Mouse (Mus musculus) kidney, postnatal 4 days (tissue): ENCODE results near the gene Pkn3.
"Not testable (repeated sequence)": the region's sequence is repeated elsewhere in the genome, so short reads cannot be mapped to it uniquely, and the experiment has no call there.

Experiments
- DNase-seq, 2 experiments: peaks; one replicate each; pipeline ENCODE4 v3.0.0; 2021; ENCODE audit warnings: mixed read lengths in 2 of 2

Pkn3 gene

GRCm38 (mm10) chr2:30100214-30100613 lies 22.7 kb downstream of the Pkn3 start:
- no peak for DNase-seq

- DNase-seq = peak; percentile 76 to 79
Measured at GRCm38 (mm10) chr2:30106364-30106763, 28.9 kb downstream of the Pkn3 start.

- DNase-seq = no peak
Measured at GRCm38 (mm10) chr2:30107646-30108045, 30.2 kb downstream of the Pkn3 start.

GRCm38 (mm10) chr2:30108260-30108659 lies 30.8 kb downstream of the Pkn3 start:
- DNase-seq = no peak

- DNase-seq = no peak
Measured at GRCm38 (mm10) chr2:30111500-30111899, 34.0 kb downstream of the Pkn3 start.

- no peak for DNase-seq
Measured at GRCm38 (mm10) chr2:30112564-30112963, 35.1 kb downstream of the Pkn3 start.

- DNase-seq = peak in 1 of 2 experiments; percentile 35
Measured at GRCm38 (mm10) chr2:30119641-30120051, 42.2 kb downstream of the Pkn3 start.

- no peak for DNase-seq
Measured at GRCm38 (mm10) chr2:30120269-30120668, 42.8 kb downstream of the Pkn3 start.

- DNase-seq = no peak
Measured at GRCm38 (mm10) chr2:30122766-30123165, 45.3 kb downstream of the Pkn3 start.

- DNase-seq = no peak
Measured at GRCm38 (mm10) chr2:30123729-30124471, 46.4 kb downstream of the Pkn3 start.

- DNase-seq = peak; percentile 98
Measured at GRCm38 (mm10) chr2:30124472-30125274, 47.2 kb downstream of the Pkn3 start, which contains the start of gene Zer1. Gene Zer1, minus strand, starts transcription at chr2:30124585.

- DNase-seq = peak; percentile 24 to 46
Measured at GRCm38 (mm10) chr2:30128789-30129188, 51.3 kb downstream of the Pkn3 start.

- no peak for DNase-seq
Measured at GRCm38 (mm10) chr2:30130156-30130555, 52.7 kb downstream of the Pkn3 start.

GRCm38 (mm10) chr2:30131240-30131639 lies 53.8 kb downstream of the Pkn3 start:
- not testable (repeated sequence) for DNase-seq

GRCm38 (mm10) chr2:30132801-30133612 lies 55.5 kb downstream of the Pkn3 start:
- peak; percentile 46 to 65 for DNase-seq

- peak; percentile 98 to 99 for DNase-seq
Measured at GRCm38 (mm10) chr2:30133613-30134377, 56.3 kb downstream of the Pkn3 start, which contains the start of gene Tbc1d13. Gene Tbc1d13, plus strand, starts transcription at chr2:30133746.

- peak in 1 of 2 experiments; percentile 33 for DNase-seq
Measured at GRCm38 (mm10) chr2:30134378-30134711, 56.9 kb downstream of the Pkn3 start.

GRCm38 (mm10) chr2:30134928-30135620 lies 57.6 kb downstream of the Pkn3 start:
- peak in 1 of 2 experiments; percentile 31 for DNase-seq

GRCm38 (mm10) chr2:30136458-30136857 lies 59.0 kb downstream of the Pkn3 start:
- DNase-seq = no peak

- not testable (repeated sequence) for DNase-seq
Measured at GRCm38 (mm10) chr2:30140021-30140420, 62.5 kb downstream of the Pkn3 start.
